Mouse (Mus musculus) yolk sac, embryonic 10.5 days (tissue): Measurements from ENCODE around the gene Pigs.
A peak's percentile ranks its signal among the peaks of the same experiment; 100 is the strongest.

ENCODE experiments used
- DNase-seq: peaks from one replicate; pipeline ENCODE4 v3.0.0-alpha.2; 2017; ENCODE audit warnings: low spot score

The Pigs gene

GRCm38 (mm10) chr11:78327634-78328511 lies at the start of gene Pigs:
TSS of gene Pigs (plus strand) at chr11:78328415.
- DNase-seq, result peak; percentile 93

GRCm38 (mm10) chr11:78278853-78279252 lies 49.4 kb upstream of the Pigs start:
- no peak for DNase-seq

- DNase-seq, result no peak
These were observed 48.6 kb upstream of the Pigs start for GRCm38 (mm10) chr11:78279586-78279985.

GRCm38 (mm10) chr11:78289146-78289763 lies 39.0 kb upstream of the Pigs start:
- no peak for DNase-seq

GRCm38 (mm10) chr11:78290654-78291053 lies 37.6 kb upstream of the Pigs start, which contains the start of gene BC030499:
TSS of gene BC030499 (plus strand) at chr11:78290841.
- no peak for DNase-seq

DNA sequence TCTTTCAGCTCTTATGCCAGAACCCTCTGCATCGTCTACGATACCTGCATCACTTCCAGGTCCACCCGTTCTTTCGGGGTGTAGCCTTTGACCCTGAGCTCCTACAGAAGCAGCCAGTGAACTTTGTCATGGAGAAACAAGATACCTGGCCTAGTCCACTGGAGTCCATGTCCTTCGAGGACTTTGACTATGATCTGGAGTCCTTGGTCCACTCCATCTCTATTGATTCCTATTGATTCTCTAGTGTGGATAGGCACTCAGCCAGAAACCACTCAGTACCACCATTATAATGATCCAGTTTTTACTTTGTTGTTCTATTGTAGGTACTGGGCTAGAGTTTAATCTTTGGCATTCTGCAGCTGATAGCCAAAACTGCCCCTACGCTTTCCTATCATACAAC lies 33.6 kb upstream of the Pigs start:
- DNase-seq, result no peak

DNA sequence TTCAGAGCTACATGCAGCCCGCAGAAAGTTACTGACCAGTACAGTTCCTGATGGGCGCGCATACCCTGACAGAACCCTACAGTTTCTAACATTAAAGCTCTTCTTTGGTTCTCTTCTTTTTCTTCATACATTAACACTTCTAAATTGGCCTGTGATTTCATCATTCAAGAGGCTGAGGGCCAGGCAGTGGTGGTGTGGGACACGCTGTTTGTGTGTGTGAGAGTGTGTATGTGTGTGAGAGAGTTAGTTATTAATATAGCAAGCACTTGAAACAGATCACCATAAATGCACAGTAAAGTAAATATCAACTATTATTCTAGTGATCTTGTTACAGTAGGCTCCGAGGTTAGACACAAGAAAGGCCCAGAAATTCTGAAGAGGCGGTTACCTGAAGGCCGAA lies 27.3 kb upstream of the Pigs start:
- no peak for DNase-seq

DNA sequence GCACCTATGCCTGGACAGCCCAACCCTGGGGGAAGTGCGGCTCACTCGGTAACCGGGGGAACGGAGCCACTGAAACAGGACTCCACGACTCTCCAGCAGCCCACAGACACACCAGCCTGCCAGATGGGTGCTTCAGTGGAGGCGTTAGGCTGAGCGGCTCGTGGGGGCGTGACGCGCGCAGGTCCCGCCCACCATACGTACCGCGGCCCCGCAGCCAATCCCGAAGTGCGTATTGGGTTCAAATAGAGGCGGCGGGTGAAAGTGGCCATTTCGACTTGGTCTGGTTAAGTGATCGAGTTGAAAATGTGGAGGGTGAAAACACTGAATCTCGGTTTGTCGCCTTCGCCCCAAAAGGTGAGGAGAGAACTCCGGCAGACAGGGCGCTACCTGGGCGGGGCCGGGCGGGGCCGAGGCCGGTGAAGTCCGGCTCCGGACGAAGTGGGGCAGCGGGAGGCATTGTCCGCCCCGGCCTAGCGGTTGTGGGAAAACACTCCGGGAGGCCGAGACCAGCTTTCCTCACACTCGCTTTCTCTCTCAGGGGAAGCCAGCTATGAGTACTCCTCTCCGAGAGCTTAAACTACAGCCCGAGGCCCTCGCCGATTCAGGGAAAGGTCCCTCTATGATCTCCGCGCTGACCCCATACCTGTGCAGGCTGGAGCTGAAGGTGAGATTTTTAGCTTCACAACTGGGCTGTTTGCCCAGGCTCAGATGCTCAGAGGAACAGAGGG lies 26.7 kb upstream of the Pigs start, which contains the start of gene Spag5:
TSS of gene Spag5 (plus strand) at position 173 of the 728 bp plus-strand sequence.
- peak; percentile 90 for DNase-seq

DNA sequence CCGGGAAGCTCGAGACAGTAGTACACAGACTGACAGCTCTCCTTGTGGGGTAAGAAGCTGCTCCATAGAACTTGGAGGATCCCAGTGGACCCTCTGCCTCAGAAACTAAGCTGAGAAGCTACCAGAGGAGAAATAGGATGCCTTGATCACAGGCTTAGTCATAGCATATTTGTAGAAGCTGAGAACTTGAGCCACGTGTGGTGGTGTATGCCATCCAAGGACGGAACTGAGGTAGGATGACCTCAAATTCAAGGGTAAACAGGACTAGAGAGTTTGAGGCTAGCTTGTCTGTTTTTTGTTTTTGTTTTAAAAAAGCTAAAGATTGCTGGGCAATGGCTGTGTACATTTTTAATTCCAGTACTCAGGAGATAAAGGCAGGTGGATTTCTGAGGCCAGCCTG lies 22.9 kb upstream of the Pigs start:
- no peak for DNase-seq

GRCm38 (mm10) chr11:78310861-78311511 lies 17.2 kb upstream of the Pigs start:
- DNase-seq, result no peak

DNA sequence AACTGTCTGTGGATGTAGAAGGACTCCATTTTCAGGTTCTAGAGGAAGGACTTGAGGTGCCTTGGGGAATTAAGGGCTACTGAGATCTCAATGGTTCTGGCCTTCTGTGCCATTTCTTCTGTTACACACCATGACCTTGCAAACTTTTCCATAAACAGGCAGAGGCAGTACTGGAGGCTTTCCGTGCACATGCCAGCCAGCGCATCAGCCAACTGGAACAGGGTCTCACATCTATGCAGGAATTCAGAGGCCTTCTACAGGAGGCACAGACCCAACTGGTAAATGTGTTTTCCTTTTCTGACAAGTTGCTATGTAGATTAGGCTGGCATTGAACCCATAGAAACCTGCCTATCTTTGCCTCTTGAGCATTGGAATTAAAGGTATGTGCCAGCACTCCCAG lies 14.6 kb upstream of the Pigs start:
- DNase-seq, result no peak

DNA sequence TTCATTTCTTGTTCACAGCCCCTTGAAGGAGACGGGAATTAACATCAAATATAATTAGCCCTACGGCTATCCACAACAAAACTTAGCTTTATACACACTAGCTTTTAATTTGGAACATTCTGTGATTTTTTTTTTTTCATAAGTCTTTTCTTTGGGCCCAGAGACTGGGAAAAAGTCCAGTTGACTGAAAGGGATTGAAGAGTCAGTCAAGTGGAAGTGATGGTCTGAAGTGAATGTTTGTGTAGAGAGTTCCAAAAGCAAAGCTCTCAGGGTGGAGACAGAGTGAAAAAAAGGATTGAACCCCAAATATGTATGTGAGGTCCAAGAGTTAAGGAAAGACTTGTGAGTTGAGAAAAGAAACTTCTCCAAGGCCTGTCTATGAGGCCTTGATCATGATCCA lies 9.8 kb upstream of the Pigs start:
- DNase-seq, result no peak

DNA sequence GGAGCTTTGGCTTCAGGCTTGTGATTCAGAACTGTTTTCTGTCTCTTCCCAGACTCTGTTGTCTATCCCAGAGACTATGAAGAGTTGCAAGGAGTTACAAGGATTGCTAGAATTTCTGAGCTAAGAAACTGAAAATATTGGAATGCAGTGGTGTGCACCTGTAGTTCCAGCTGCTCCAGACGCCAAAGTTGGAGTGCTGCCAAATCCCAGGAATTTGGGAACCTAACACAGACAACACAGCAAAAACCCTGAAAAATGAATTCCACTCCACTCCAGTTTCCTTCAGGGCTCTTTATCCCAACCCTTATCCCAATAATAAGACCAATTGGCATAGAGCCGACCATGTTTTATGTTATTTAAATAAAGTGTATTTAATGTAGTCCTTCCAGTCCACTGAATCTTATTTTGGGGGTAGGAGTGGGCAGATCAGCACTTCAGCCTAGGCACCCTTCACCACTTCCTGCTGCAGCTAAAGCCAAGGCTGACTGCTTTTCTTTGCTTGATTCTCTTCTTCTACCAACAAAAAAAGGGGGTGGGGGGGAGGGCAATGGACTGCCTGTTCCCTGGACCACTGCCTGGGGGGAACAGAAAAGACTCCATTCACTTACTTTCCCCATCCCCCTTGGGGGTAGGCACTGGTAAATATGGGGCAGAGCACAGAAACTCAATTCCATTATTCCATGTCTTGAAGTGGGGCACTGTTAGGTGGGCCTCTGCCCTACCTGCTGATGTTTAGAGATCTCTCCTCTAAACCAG lies 6.0 kb upstream of the Pigs start:
- no peak for DNase-seq

DNA sequence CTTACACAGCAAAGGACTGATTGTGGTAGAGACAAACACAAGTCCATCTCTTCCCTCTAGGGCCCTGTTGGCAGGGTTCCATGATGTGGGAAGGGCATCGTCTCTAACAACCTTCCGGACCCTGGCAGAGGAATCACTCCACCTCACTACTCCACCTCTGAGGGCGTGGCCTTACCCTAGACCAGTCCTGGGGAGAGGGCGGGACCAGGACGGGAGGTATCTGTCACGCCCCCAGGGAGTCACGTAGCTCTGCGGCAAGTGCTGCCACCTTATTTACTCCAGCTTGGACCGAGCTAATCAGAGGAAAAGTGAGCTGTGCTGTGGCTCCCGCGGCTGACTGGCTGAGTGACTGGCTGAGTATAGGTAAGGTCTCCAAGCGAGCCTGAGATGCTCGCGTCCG lies 5.4 kb upstream of the Pigs start, which contains the start of gene Aldoc:
TSS of gene Aldoc (plus strand) at position 109 of the 400 bp plus-strand sequence.
- peak; percentile 87 for DNase-seq

GRCm38 (mm10) chr11:78324000-78324785 lies 4.0 kb upstream of the Pigs start:
- DNase-seq, result no peak

- DNase-seq, result no peak
These were observed 3.2 kb upstream of the Pigs start for GRCm38 (mm10) chr11:78324965-78325364.

GRCm38 (mm10) chr11:78327215-78327614 lies 1.0 kb upstream of the Pigs start:
- DNase-seq, result no peak

DNA sequence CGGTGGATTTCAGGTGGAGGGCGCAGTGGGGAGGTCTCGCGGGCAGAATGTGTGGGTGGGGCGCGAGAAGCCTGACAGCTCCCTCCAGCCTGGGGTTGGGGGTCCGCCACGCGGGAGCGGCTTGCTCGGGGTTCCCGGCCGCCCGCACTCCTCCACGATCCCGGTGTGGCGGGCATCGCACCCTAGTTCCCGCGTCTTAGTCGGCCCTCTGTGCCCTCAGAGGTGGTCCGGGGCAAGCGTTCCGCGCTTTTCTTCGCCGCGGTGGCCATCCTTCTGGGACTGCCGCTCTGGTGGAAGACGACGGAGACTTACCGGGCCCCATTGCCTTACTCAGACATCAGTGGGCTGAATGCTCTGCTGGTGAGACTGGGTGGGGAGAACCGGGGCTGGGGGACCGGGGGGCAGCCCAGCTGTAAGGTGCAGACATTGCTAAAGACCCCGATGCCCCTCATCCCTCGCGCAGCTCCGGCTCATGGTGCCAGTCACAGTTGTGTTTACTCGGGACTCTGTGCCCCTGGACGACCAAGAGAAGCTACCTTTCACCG lies 369 bp downstream of the Pigs start:
- no peak for DNase-seq

GRCm38 (mm10) chr11:78332676-78333075 lies 4.5 kb downstream of the Pigs start:
- DNase-seq, result no peak

GRCm38 (mm10) chr11:78333992-78334391 lies 5.8 kb downstream of the Pigs start:
- no peak for DNase-seq
